Mouse (Mus musculus) naive thymus-derived CD4-positive, alpha-beta T cell, adult 2 months (primary cell): ENCODE results near the gene Ncoa5.

Experiments
- DNase-seq: peaks from one replicate; pipeline ENCODE4 v3.0.0-alpha.2; 2011; ENCODE audit warnings: low read depth

The Ncoa5 gene

DNA sequence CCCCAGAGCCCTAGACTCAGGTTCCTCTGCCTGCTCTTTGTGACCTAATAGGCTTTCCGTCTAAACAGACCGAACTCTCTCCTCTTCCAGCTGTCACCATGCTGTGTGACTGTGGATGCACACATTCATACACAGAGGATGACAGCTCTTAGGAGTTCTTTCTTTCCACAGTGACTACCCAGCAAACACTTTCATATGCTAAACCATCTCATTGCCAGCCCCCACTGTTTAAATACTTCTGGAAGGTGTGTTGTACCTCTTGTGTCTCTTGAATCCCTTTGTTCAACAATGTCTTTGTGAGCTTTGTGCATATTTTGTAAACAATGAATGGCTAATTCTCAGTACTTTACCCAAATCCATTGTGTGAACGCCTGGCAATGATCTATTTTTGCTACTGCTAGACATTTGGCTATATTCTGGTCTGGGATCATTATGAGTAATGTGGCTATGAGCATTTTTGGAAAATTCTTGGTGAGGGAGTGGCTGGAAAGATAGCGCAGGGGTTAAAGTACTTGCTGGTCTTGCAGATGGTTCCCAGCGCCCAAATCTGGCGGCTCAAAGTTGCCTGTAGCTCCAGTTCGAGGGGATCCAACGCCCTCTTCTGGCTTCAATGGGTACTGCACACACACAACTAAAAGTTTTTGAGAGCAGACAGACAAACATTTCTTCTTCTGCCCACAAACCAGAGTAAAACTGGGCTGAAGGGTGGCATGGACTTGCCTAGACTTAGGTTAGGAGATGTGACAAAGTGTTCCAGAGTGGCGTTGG, 76.9 kb downstream of the Ncoa5 start:
- DNase-seq = no peak

GRCm38 (mm10) chr2:164956195-164956594, 78.5 kb downstream of the Ncoa5 start:
- DNase-seq = no peak

DNA sequence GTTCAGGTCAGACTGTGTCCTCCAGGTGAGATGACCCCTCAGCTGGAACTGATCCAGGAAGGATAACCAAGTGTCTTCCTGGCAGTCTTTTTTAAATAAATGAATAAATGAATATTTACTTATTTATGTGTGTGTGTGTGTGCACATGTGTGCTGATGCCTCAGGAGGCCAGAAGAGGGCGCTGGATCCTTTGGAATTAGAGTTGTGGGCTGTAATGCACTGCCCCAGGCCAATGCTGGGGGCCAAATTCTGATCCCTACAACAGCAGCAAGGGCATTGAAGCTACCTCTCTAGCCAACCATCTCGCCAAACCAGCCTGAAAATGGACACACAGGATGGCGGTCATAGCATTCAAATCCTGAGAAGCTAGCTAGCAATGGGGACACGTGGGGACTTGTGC, 78.9 kb downstream of the Ncoa5 start:
- DNase-seq = no peak

DNA sequence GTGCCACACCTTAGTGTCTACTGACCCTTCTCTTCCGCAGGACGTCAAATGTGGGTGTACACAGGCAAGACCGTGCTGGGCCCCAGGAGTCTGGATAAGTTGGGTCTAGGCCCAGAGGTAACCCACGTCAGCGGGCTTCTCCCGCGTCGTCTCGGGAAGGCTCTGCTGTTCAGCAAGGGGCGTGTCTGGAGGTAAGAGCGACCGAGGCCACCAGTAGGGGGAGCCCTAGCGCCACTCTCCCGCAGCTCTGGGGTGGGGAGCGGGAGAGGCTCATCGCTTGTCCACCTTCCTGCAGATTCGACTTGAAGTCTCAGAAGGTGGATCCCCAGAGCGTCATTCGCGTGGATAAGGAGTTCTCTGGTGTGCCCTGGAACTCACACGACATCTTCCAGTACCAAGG, 81.4 kb downstream of the Ncoa5 start:
- peak; percentile 89 for DNase-seq

DNA sequence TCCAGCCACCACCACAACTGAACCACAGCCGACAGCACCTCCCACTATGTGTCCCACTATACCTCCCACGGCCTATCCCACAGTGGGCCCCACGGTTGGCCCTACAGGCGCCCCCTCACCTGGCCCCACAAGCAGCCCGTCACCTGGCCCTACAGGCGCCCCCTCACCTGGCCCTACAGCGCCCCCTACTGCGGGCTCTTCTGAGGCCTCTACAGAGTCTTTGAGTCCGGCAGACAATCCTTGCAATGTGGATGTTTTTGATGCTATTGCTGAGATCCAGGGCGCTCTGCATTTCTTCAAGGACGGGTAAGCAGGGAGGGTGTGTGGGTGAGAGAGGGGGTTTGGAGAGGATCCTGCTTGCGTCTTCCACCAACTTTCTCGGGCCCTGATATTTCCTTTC, 82.2 kb downstream of the Ncoa5 start:
- peak; percentile 73 for DNase-seq

- DNase-seq = no peak
These were observed 82.9 kb downstream of the Ncoa5 start for GRCm38 (mm10) chr2:164951745-164952144.

- DNase-seq = peak; percentile 79
These were observed 84.2 kb downstream of the Ncoa5 start for GRCm38 (mm10) chr2:164950501-164950900.
